ENCODE assay signal across 8 mouse cellular contexts in genomic region chr13:95563693-95564092, GRCm38 (mm10). TPM values are rescaled to one million over a fixed set of nuclear protein-coding genes. Genes with fewer than 3 reads are reported as not detected.
DNase-seq lines count a peak whose midpoint lies in the region; ATAC-seq lines count a peak whose summit lies in the region.

No protein-coding gene starts in this region.

- no peak overlapping the region for H3K27ac ChIP-seq in limb, embryonic 12.5 days
- H3K27ac ChIP-seq in midbrain, embryonic 16.5 days (ENCODE audit: low read length), result no peak overlapping the region

- H3K4me1 ChIP-seq in limb, embryonic 12.5 days (replicated peaks), result no peaks in the 10 kb centered on the region
- H3K4me1 ChIP-seq in midbrain, embryonic 16.5 days (ENCODE audit: control insufficient read depth, insufficient read depth, low read length), result no peaks in the 10 kb centered on the region

- H3K9me3 ChIP-seq in limb, embryonic 12.5 days, result 0 out of 2 replicates have a peak, but pooled peaks cover 5% of the 10 kb centered on the region
- no peaks in the 10 kb centered on the region for H3K9me3 ChIP-seq in midbrain, embryonic 16.5 days (replicated peaks; ENCODE audit: control insufficient read depth, low read length, poor library complexity, severe bottlenecking)

- peak; percentile 92 for ATAC-seq in common myeloid progenitor, adult 5-6 weeks (replicated peaks; ENCODE audit: low read depth, poor library complexity, severe bottlenecking)
- ATAC-seq in limb, embryonic 12.5 days (ENCODE audit: insufficient number of reproducible peaks, insufficient read depth, low FRiP score, low TSS enrichment, low read depth), result peak; percentile 56
- ATAC-seq in midbrain, embryonic 16.5 days, result peak; percentile 94

- H3K9ac ChIP-seq in limb, embryonic 12.5 days (replicated peaks), result no peak overlapping the region
- H3K9ac ChIP-seq in midbrain, embryonic 16.5 days (ENCODE audit: low read depth, low read length), result no peak overlapping the region

- DNase-seq in urinary bladder, postnatal 14 days (ENCODE audit: low spot score), result peak; percentile 70
- no peak for DNase-seq in urinary bladder, postnatal 10 days (ENCODE audit: low spot score)
- peak; percentile 23 for DNase-seq in gastrocnemius, postnatal 14 days
- DNase-seq in kidney, adult 9 months, result peak; percentile 83
- DNase-seq in spleen, postnatal 36 days (ENCODE audit: low spot score in 2 of 2), result peak; percentile 65 to 69

- intact Hi-C loops in gastrocnemius, postnatal 14 days (cut with DNase I; ENCODE audit: low total_unique reads), result loop anchor here (2.0 to 5.0 kb wide), 2 partner anchors 103 to 159 kb away; no protein-coding TSS in a partner anchor

- H3K36me3 ChIP-seq in limb, embryonic 12.5 days, result no peaks in the 10 kb centered on the region
- no peaks in the 10 kb centered on the region for H3K36me3 ChIP-seq in midbrain, embryonic 16.5 days (ENCODE audit: control insufficient read depth, insufficient read depth, low read length)

- H3K4me3 ChIP-seq in limb, embryonic 12.5 days (replicated peaks), result no peak overlapping the region
- no peak overlapping the region for H3K4me3 ChIP-seq in midbrain, embryonic 16.5 days (ENCODE audit: low read depth, low read length)

- WGBS in limb, embryonic 12.5 days, result under 1% methylated on average over 3 of the region's 3 CpGs
- WGBS in midbrain, embryonic 16.5 days, result 0% methylated on average over 3 of the region's 3 CpGs

- no peak overlapping the region for H3K4me2 ChIP-seq in limb, embryonic 12.5 days
- H3K4me2 ChIP-seq in midbrain, embryonic 16.5 days (ENCODE audit: low read length), result no peak overlapping the region

- no peaks in the 10 kb centered on the region for H3K27me3 ChIP-seq in limb, embryonic 12.5 days
- H3K27me3 ChIP-seq in midbrain, embryonic 16.5 days (ENCODE audit: control insufficient read depth, insufficient read depth, low read depth, low read length), result no peaks in the 10 kb centered on the region

RNA-seq across cellular contexts. Expression of gene F2rl1, which starts 38.7 kb away (rescaled TPM):
- 0.10 and 0.78 TPM in 2 replicates for total RNA-seq in common myeloid progenitor, adult 5-6 weeks (2017)
- total RNA-seq in gastrocnemius, postnatal 14 days (2021), result under 1 TPM; 0.44 to 0.57 TPM
- polyA plus RNA-seq in limb, embryonic 12.5 days (2016; fragmentation: Nextera tagmentation; extraction: Ambion mirVana), result 0.08 and 0.11 TPM in 2 replicates
- 0.09 and 0.26 TPM in 2 replicates for polyA plus RNA-seq in midbrain, embryonic 16.5 days (2015; fragmentation: Nextera tagmentation; extraction: Ambion mirVana)

RNA-seq across cellular contexts. Expression of gene F2r, which starts 54.6 kb away (rescaled TPM):
- total RNA-seq in common myeloid progenitor, adult 5-6 weeks (2017), result 59.5 and 70.5 TPM in 2 replicates
- total RNA-seq in gastrocnemius, postnatal 14 days (2021), result 10 to 100 TPM; 12.4 to 13.9 TPM
- polyA plus RNA-seq in limb, embryonic 12.5 days (2016; fragmentation: Nextera tagmentation; extraction: Ambion mirVana), result 118 and 120 TPM in 2 replicates
- 54.4 and 63.7 TPM in 2 replicates for polyA plus RNA-seq in midbrain, embryonic 16.5 days (2015; fragmentation: Nextera tagmentation; extraction: Ambion mirVana)
